Mouse (Mus musculus): ENCODE measurements around the gene Gtf2h2. TPM values are rescaled to one million over a fixed set of nuclear protein-coding genes. Genes with fewer than 3 reads are reported as not detected.
A peak's percentile ranks its signal among the peaks of the same experiment; 100 is the strongest.
"Not testable (repeated sequence)": the region's sequence is repeated elsewhere in the genome, so short reads cannot be mapped to it uniquely, and the experiment has no call there.

Gtf2h2 gene
- polyA plus RNA-seq, 1 experiment from 2014 or later: 93.1 TPM

DNA sequence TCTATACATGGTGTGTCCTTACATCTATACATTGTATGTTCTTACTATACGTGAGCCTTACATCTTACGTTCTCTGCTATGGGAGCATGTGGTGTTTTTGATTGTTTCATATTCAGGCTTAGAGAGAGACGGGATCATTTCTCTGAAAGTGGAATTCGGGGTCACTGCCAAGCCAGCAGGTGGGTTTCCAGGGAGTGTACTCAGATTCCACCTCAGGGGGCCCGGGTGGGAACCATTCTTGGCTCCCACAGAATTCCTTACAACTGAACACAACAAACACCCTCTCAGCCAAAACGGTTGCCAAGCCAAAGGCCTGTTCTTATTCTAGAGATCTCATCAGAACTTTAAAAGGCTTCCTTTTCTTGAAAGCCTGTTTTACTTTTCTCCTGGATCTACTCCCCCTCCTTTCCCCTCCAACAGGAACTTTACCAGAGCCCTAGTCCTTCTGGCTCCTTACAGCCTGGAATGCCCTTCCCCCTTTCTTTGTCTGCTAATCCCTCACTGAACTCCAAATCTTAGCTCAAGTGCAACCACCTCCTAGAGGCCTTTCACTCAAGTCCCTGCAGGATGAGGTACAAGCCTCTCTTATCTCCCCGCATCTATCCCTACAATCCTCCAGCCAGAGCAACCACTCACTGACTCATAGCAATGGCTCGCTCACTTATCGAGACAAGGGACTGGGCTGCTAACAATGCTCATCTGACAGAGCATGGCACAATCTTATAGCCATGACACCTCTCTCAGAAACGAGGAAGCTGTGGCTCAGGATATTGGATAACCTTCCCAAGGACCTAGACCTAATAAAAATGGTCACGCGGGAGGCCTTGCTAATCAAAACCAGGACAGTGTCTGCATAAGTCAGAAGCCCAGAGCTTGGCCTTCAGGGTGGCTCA is 24.1 kb upstream of the Gtf2h2 start:
- H3K27me3 ChIP-seq (replicated peaks; ENCODE audit: low read depth, poor library complexity, severe bottlenecking): no peaks in the 10 kb centered on the region
- WGBS: 48% methylated on average over 12 of the region's 12 CpGs
- peak overlapping the region; percentile 70 for H3K27ac ChIP-seq (replicated peaks)
- no peak overlapping the region for H3K4me3 ChIP-seq
- H3K36me3 ChIP-seq (replicated peaks): no peaks in the 10 kb centered on the region
- peak; percentile 24 for DNase-seq (ENCODE audit: low spot score)
- H3K9me3 ChIP-seq: no peaks in the 10 kb centered on the region
- H3K4me1 ChIP-seq: peaks cover 15% of the 10 kb centered on the region

DNA sequence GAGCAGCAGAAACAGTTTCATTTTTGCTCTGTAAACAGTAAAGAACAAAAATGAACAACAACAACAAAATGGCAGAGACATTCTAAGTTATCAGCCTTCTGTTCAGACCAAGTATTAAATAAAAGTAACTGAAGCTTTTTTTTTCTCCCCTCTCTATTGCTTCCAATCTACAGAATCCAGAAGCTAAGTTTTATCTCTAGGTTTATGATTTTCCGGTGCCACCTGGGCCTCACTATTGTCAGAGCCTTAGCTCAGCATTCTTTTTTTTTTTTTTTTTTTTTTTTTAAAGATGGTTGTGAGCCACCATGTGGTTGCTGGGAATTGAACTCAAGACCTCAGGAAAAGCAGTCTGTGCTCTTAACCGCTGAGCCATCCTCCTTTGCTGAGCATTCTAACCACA is 20.4 kb upstream of the Gtf2h2 start:
- Histone ChIP-seq H3K27me3 (replicated peaks; ENCODE audit: low read depth, poor library complexity, severe bottlenecking) (no peaks in the 10 kb centered on the region), H3K9me3 (no peaks in the 10 kb centered on the region), H3K36me3 (replicated peaks) (no peaks in the 10 kb centered on the region), H3K4me1 (peaks cover 18% of the 10 kb centered on the region), H3K27ac (replicated peaks) (no peak overlapping the region), H3K4me3 (no peak overlapping the region)
- 93% methylated on average over 2 of the region's 2 CpGs for WGBS
- DNase-seq (ENCODE audit: low spot score): no peak

DNA sequence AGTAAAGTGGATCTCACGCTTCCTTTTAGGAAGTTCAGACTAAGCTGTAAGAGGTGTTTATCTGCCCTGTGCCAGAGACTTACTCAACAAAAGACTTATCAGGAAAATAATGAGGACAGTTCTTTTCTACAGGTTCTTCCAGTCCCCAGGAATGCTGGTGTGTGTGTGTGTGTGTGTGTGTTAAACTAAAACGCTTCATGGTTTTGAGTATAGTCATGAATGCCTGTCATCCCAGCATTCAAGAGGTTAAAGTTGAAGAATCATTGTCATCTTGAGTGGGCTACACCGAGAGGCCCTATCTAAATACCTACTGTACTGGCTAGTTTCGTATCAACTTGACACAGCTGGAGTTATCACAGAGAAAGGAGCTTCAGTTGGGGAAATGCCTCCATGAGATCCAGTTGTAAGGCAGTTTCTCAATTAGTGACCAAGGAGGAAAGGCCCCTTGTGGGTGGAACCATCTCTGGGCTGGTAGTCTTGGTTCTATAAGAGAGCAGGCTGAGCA is 19.5 kb upstream of the Gtf2h2 start:
- no peak overlapping the region for H3K27ac ChIP-seq (replicated peaks)
- 83% methylated on average over 4 of the region's 4 CpGs for WGBS

DNA sequence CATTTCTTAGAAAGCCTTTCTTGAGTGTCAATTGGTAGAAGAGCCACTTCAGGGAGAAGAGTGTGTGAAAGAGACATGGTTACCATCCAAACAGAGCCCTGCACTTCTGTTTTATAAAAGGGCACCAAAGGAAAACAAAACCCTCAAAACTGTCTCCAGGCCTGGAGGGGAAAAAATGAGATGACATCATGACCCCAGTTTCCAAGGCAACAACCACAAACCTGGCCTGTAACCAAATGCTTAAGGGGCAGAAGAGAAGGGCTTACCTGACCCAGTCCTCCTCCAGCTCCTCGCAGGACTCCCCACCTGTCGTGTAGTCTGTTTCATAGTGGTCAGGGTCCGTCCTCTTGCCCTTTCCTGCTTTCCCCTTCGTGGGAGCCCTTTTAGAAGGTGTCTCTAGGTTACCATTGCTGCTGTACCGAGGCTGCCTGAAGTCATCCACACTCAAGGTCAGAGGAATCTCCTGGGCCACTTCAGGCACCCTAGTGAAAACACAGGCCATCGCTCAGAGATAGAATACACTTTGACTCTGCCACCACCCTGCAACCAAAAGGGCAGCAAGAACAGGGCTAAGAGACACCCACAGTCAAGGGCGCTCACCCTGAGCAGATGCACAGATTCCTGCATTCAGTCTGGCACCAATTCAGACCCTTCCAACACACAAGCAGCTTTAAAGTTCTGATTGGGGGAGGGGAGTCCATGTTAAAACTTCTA is 18.9 kb upstream of the Gtf2h2 start:
- peaks cover 8% of the 10 kb centered on the region; the same call in 1 of the 2 replicates for H3K4me1 ChIP-seq
- H3K27me3 ChIP-seq (replicated peaks; ENCODE audit: low read depth, poor library complexity, severe bottlenecking): no peaks in the 10 kb centered on the region
- H3K36me3 ChIP-seq (replicated peaks): no peaks in the 10 kb centered on the region
- 79% methylated on average over 7 of the region's 7 CpGs for WGBS
- H3K4me3 ChIP-seq: no peak overlapping the region
- no peak overlapping the region for H3K27ac ChIP-seq (replicated peaks)
- DNase-seq (ENCODE audit: low spot score): no peak
- no peaks in the 10 kb centered on the region for H3K9me3 ChIP-seq

More for the DNA sequence above, 19.5 kb upstream of the Gtf2h2 start:
- Histone ChIP-seq H3K27me3 (replicated peaks; ENCODE audit: low read depth, poor library complexity, severe bottlenecking) (no peaks in the 10 kb centered on the region), H3K36me3 (replicated peaks) (no peaks in the 10 kb centered on the region), H3K4me1 (peaks cover 14% of the 10 kb centered on the region), H3K9me3 (no peaks in the 10 kb centered on the region), H3K4me3 (no peak overlapping the region)
- DNase-seq (ENCODE audit: low spot score): no peak

DNA sequence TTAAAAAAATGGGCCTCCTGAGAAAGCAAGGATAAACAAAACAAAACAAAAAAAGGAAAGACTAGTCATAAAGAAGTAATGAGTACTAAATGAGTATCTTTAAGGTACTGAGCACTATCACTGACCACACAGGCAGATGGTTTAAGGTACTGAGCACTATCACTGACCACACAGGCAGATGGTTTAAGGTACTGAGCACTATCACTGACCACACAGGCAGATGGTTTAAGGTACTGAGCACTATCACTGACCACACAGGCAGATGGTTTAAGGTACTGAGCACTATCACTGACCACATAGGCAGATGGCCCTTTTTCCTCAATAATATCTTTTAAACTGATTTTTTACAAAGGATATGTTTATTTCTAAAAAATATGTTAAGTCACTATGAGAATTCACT is 7.2 kb upstream of the Gtf2h2 start:
- H3K27me3 ChIP-seq (replicated peaks; ENCODE audit: low read depth, poor library complexity, severe bottlenecking); H3K9me3 ChIP-seq; H3K4me3 ChIP-seq; H3K4me1 ChIP-seq; DNase-seq (ENCODE audit: low spot score); H3K36me3 ChIP-seq (replicated peaks); H3K27ac ChIP-seq (replicated peaks): not testable (repeated sequence)

DNA sequence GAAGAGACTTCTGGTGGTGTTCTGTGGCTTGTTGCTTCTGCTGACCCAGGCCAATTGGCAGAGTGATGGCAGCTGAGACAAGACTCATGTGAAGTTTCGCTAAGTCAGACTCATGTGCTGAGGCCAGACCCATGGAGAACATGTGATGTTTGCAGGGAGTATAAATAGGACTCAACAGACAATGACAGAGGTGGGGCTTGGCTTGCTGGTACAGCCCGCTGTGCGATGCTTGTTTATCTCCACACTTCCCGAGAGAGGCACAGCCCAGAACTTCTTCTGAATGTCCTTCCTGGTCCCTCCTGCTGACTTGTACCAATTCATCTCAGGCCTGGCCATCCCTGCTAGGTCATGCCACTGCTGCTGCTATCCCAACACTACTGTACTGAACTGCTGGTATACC is 3.0 kb upstream of the Gtf2h2 start:
- H3K4me3 ChIP-seq: no peak overlapping the region
- no peaks in the 10 kb centered on the region for H3K36me3 ChIP-seq (replicated peaks)
- H3K9me3 ChIP-seq: no peaks in the 10 kb centered on the region
- H3K4me1 ChIP-seq: peaks cover 7% of the 10 kb centered on the region
- H3K27ac ChIP-seq (replicated peaks): no peak overlapping the region
- no peaks in the 10 kb centered on the region for H3K27me3 ChIP-seq (replicated peaks; ENCODE audit: low read depth, poor library complexity, severe bottlenecking)
- no peak for DNase-seq (ENCODE audit: low spot score)
- 87% methylated on average over 4 of the region's 4 CpGs for WGBS

DNA sequence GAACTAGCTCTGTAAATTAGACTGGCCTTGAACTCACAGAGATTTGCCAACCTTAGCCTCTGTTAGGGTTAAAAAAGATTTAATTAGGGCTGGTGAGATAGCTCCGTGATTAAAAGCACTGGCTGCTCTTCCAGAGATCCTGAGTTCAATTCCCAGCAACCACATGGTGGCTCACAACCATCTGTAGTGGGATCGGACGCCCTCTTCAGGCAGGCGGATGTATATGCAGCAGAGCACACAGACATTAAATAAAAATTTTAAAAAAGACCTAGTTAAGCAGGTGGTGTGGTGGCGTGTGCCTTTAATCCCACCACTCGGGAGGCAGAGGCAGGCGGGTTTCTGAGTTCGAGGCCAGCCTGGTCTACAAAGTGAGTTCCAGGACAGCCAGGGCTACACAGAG is 2.0 kb upstream of the Gtf2h2 start:
- 58% methylated on average over 8 of the region's 8 CpGs for WGBS
- not testable (repeated sequence) for H3K4me3 ChIP-seq; H3K9me3 ChIP-seq; DNase-seq (ENCODE audit: low spot score); H3K27me3 ChIP-seq (replicated peaks; ENCODE audit: low read depth, poor library complexity, severe bottlenecking); H3K36me3 ChIP-seq (replicated peaks); H3K27ac ChIP-seq (replicated peaks); H3K4me1 ChIP-seq

DNA sequence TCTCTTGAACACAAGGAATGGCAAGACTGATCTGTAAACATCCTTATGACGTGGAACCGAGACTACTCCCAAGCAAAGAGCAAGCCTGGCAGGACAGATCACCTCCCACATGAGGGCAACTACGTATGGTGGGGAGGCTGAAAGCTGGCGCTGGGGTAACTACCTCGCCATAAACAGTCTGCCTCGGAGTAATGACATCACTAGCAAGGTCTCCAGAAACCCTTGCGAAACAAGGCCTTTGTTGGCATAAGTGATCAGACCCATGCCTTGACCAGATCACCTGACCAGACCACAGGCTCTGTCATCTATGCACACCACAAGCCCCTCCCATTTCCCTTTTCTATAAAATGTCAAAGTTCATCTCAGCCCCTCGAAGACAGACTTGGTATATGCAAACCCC is 934 bp upstream of the Gtf2h2 start:
- no peak overlapping the region for H3K27ac ChIP-seq (replicated peaks)
- DNase-seq (ENCODE audit: low spot score): no peak
- H3K27me3 ChIP-seq (replicated peaks; ENCODE audit: low read depth, poor library complexity, severe bottlenecking): no peaks in the 10 kb centered on the region
- peaks cover 7% of the 10 kb centered on the region for H3K4me1 ChIP-seq
- WGBS: 75% methylated on average over 8 of the region's 8 CpGs
- H3K4me3 ChIP-seq: no peak overlapping the region
- H3K9me3 ChIP-seq: no peaks in the 10 kb centered on the region
- peaks cover 15% of the 10 kb centered on the region for H3K36me3 ChIP-seq (replicated peaks)

DNA sequence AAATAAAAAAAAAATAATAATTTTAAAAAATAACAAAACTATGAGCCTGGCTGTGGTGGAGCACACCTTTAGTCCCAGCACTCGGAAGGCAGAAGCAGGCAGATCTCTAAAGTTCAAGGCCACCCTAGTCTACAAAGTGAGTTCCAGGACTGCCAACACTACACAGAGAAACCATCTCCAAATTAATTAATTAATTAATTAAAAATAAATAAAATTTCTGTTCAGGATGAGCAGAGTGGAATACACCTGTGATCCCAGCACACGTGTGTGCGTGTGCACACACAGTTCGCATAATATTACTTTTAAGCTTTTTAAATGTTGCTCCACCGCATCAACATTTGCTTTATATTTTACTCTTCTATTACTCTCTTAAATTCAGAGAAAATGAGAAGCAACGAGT is 756 bp downstream of the Gtf2h2 start:
- no peaks in the 10 kb centered on the region for H3K9me3 ChIP-seq
- 13% methylated on average over 6 of the region's 6 CpGs for WGBS
- H3K27ac ChIP-seq (replicated peaks): peak overlapping the region; percentile 94
- H3K4me1 ChIP-seq: peaks cover 7% of the 10 kb centered on the region
- peaks cover 32% of the 10 kb centered on the region for H3K36me3 ChIP-seq (replicated peaks)
- no peak for DNase-seq (ENCODE audit: low spot score)
- no peaks in the 10 kb centered on the region for H3K27me3 ChIP-seq (replicated peaks; ENCODE audit: low read depth, poor library complexity, severe bottlenecking)
- peak overlapping the region; percentile 95 for H3K4me3 ChIP-seq

DNA sequence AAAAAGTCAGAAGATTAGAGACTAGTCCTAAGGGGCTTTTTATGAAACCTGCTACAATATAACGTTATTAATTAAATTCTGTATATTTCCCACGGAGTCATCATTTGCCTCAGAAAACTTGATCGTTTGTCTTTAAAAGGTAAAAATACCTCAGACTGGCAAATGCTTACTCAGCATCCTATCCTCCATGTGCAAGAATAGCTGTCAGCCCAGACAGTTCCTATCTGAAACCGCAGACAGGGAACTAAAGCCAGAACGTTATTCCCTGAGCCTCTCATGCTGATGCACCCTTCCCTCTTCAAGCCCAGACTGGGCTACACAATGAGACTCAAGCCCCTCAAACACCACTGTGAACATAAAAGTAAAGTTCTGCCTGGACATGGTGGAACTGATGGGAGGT is 2.0 kb downstream of the Gtf2h2 start:
- 91% methylated on average over 5 of the region's 5 CpGs for WGBS
- Histone ChIP-seq H3K27ac (replicated peaks) (no peak overlapping the region), H3K4me1 (peaks cover 7% of the 10 kb centered on the region), H3K36me3 (replicated peaks) (peaks cover 41% of the 10 kb centered on the region), H3K27me3 (replicated peaks; ENCODE audit: low read depth, poor library complexity, severe bottlenecking) (no peaks in the 10 kb centered on the region), H3K4me3 (no peak overlapping the region), H3K9me3 (no peaks in the 10 kb centered on the region)
- no peak for DNase-seq (ENCODE audit: low spot score)

DNA sequence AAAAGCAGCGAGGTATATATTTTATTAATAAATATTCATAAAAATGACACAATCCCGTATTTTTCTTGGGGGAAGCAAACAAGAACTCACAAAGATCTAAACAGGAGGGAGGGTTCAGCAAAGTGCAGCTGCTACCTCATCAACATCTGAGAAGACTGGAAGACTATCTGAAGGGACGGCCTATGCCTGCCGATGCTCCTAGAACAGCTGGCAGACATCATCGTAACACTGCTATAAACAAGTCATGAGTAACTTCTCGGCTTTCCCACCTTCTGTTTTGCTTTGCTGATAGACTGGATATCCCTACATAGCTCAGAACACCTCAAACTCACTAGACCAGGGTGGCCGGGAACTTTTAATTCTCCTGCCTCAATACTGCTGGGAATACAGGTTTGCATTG is 8.8 kb downstream of the Gtf2h2 start:
- Histone ChIP-seq H3K36me3 (replicated peaks) (peaks cover 97% of the 10 kb centered on the region), H3K4me3 (no peak overlapping the region), H3K27ac (replicated peaks) (no peak overlapping the region), H3K27me3 (replicated peaks; ENCODE audit: low read depth, poor library complexity, severe bottlenecking) (no peaks in the 10 kb centered on the region), H3K9me3 (no peaks in the 10 kb centered on the region), H3K4me1 (no peaks in the 10 kb centered on the region)
- 93% methylated on average over 7 of the region's 7 CpGs for WGBS
- DNase-seq (ENCODE audit: low spot score): no peak

DNA sequence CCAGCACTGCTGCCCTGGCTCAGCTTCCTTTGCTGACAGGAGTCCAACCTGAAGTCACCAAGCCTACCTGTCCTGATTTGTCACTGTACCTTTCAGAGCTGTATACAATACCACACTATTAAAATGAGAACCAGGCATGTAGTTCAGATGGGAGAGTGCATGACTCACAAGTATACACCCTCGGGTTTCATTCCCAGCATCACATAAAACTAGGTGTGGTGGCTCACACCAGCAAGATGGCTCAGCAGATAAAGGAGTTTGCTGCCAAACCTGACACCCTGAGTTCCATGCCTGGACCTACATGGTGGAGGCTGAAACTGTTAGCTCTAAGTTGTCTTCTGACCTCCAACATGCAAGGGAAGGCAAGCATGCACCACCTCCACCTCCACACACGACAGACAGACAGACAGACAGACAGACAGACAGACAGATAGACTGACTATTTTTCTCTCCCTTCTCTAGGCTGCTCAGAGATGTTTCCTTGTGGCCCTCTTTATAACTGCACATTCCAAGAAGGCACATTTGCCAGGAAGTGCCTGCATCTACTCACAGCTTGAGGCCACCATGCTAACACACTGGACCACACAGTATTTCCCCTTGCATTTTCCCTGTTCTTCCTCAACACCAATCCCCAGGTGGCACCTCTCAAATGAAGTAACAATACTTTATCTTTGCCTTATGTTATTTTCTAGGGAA is 28.7 kb downstream of the Gtf2h2 start:
- no peak overlapping the region for H3K27ac ChIP-seq (replicated peaks)
- 90% methylated on average over 2 of the region's 2 CpGs for WGBS
- H3K9me3 ChIP-seq: peaks cover 11% of the 10 kb centered on the region; the same call in 1 of the 2 replicates
- H3K4me1 ChIP-seq: no peaks in the 10 kb centered on the region
- DNase-seq (ENCODE audit: low spot score): no peak
- H3K27me3 ChIP-seq (replicated peaks; ENCODE audit: low read depth, poor library complexity, severe bottlenecking): no peaks in the 10 kb centered on the region
- H3K36me3 ChIP-seq (replicated peaks): peaks cover 86% of the 10 kb centered on the region
- H3K4me3 ChIP-seq: no peak overlapping the region

Measured in embryonic facial prominence, embryonic 10.5 days (tissue).